Mouse (Mus musculus) heart, adult 18-20 months (tissue): Measurements from ENCODE around the gene Nckipsd. TPM values are rescaled to one million over a fixed set of nuclear protein-coding genes. Genes with fewer than 3 reads are reported as not detected.

Experiments
- DNase-seq, 2 experiments: peaks; one replicate each; pipeline ENCODE4 v3.0.0; 2021 to 2022; ENCODE audit warnings: mixed read lengths in 1 of 2
- total RNA-seq, 2 experiments: library from RNA; stranded (reverse); gene quantifications; 2 replicates each; pipeline ENCODE4 v1.2.3; 2021

The Nckipsd gene
- total RNA-seq, 2 experiments from 2014 or later: 8.6 to 9.6 TPM

DNA sequence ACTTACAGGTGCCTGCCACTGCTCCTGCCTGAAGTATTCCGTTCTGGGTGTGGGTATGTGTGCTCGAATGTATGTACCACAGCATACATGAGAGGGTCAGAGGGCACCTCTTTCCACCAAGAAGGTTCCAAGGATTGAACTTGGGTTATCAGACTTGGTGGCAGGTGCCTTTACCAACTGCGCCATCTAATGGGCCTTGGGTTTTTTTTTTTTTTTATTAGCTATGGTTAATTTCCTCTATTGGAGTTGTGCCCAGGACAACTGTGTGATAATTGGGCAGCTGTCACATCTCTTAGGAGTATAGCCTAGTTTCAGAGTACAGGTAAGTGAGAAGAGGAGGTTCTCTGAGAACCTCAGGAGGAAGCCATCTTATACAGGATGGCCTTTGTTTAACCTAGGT lies 8.6 kb upstream of the Nckipsd start:
- no peak for DNase-seq

DNA sequence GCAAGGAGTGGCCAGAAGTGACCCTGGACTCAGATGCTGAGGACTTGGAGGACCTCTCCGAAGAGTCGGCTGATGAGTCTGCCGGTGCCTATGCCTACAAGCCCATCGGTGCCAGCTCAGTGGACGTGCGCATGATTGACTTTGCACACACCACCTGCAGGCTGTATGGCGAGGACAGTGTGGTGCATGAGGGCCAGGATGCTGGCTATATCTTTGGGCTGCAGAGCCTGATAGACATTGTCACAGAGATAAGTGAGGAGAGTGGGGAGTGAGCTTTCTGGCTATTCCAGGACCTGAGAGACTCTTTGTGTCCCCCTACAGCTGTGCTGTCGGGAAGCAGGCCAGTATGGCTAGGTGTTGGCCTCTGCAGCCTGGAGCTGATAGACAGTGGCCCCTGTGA lies 2.4 kb upstream of the Nckipsd start:
- no peak for DNase-seq

- DNase-seq: no peak
These were observed 1.8 kb upstream of the Nckipsd start for GRCm38 (mm10) chr9:108806379-108806778.

- peak; percentile 65 to 78 for DNase-seq
These were observed 1.3 kb upstream of the Nckipsd start for GRCm38 (mm10) chr9:108806831-108807230.

- no peak for DNase-seq
These were observed 494 bp upstream of the Nckipsd start for GRCm38 (mm10) chr9:108807674-108808073.

DNA sequence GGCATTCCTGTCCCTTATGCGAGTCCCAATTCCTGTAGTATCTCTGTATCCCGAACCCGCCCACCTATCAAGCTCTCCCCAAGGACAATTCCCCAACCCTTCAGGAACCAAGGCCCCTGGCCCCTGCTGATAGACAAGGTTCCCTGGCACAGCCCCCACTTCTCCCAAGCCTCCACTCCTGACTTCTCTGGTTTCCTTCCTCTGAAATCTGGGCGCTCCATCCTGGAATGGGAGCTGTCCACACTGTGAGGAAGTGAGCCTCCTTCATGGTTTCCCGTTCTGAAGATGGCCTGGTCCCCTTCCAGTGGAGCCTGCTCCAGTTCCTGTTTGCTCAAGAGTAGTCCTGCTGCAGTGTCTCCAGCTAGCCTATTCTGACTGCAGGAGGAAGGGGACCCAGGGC lies 1.0 kb downstream of the Nckipsd start:
- DNase-seq: peak; percentile 49 to 72

GRCm38 (mm10) chr9:108809723-108810122 lies 1.6 kb downstream of the Nckipsd start:
- peak in 1 of 2 experiments; percentile 35 for DNase-seq

DNA sequence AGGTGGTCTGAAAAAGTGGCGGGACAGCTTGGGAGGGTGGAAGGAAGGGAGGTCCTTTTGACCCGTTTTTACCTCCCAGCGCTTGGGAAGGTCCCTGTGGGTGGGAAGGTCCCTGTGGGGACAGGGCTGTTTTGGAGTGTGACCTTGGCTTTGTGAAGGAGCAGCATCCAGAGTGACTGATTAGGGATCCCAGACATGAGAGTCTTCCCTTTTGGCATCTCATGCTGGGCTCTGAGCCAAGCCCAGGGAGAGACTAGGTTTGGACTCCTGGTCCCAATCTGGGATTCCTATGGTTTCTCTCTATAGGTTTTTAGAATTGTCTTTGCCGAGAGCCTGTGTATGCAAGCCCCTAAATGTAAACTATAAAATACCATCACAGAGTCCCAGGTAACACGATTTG lies 2.3 kb downstream of the Nckipsd start:
- DNase-seq: no peak

DNA sequence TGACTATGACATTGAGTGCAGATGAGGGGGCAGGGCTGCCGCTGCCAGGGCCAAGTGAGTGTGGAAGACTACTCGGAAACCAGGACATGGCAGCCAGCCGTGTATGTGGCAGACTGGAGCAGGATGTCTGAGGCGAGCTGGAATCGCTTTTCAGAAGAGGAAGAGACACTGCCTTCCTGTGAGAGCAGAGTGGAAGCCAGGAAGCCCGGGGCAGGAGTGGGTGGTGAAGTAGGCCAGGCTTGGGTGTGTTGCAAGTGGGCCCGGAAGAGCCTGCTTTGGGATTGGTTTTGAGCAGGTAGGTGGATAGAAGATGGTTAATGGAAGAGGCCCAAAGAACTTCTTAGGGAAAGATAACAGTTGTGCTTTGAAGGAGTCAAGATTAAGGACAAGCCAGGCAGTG lies 7.4 kb downstream of the Nckipsd start:
- no peak for DNase-seq

- peak; percentile 52 to 83 for DNase-seq
These were observed 11.3 kb downstream of the Nckipsd start for GRCm38 (mm10) chr9:108819495-108819894.

GRCm38 (mm10) chr9:108820077-108820476 lies 11.9 kb downstream of the Nckipsd start:
- no peak for DNase-seq

DNA sequence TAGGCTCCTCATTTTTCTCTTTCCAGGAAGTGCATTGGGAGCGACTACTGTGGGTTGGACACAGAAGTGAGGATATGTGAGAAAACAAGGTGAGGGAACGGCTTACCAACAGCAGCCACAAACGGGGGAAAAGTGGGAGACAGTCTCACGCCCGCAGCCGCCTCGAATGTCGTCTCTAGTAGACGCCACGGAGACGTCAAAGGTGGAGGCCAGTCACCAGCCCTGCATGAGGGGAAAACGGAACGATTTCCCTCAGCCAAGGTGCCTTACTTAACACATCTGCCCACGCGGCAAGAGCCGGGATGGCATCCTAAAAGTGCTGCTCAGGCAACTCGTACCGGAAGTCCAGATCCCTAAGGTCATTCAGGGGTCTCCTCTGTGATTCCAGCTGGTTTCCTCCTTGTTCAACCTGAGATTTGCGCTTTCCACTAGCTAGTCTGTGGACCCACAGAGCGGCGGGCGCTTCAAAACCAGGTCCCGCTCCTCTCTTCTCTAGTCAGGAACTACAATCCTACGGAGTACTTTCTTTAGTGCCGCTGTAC lies 16.0 kb downstream of the Nckipsd start:
- DNase-seq: no peak

DNA sequence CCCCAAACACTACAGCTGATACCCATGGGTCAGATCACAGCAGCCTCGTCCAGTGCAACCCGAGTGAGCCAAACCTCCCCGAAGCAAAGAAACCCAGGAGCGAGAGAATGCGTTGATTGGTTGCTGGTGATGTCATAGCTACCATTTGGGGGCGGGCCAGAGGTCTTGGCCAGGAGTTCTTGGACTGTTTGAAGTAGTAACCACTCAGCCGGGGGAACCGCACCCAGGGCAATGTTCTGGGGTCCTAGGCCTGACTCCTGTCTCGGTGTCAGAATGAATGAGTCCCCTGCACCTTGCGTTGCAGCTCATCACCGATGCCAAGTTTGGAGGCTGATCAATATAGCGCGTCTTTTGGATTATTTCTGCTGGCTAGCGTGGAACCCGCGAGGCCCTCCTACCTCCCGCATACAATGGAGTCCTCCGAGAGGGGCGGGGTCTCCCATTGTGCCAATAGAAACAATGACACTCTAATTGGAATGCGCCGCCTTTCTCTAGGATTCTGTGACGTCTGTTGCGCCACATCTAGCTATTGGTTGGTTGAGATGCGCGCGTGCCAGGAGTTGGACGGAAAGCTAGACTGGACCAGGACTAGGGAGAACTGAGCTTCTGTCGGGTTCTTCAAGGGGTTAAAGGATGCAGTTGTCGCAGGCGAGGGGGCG lies 16.7 kb downstream of the Nckipsd start:
- DNase-seq: no peak

GRCm38 (mm10) chr9:108825820-108826699 lies 17.9 kb downstream of the Nckipsd start, which contains the start of gene Celsr3:
TSS of gene Celsr3 (plus strand) at chr9:108826320.
- DNase-seq: no peak

GRCm38 (mm10) chr9:108826700-108827340 lies 18.7 kb downstream of the Nckipsd start:
- DNase-seq: peak; percentile 69 to 86

DNA sequence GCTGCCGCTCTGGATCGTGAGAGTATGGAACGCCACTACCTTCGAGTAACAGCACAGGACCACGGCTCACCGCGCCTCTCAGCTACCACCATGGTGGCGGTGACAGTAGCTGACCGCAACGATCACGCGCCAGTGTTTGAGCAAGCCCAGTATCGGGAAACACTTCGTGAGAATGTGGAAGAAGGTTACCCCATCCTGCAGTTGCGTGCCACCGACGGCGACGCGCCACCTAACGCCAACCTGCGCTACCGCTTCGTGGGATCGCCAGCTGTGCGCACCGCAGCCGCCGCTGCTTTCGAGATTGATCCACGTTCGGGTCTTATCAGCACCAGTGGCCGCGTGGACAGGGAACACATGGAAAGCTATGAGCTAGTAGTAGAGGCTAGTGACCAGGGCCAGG lies 19.3 kb downstream of the Nckipsd start:
- DNase-seq: no peak

- DNase-seq: no peak
These were observed 19.7 kb downstream of the Nckipsd start for GRCm38 (mm10) chr9:108827906-108828305.

DNA sequence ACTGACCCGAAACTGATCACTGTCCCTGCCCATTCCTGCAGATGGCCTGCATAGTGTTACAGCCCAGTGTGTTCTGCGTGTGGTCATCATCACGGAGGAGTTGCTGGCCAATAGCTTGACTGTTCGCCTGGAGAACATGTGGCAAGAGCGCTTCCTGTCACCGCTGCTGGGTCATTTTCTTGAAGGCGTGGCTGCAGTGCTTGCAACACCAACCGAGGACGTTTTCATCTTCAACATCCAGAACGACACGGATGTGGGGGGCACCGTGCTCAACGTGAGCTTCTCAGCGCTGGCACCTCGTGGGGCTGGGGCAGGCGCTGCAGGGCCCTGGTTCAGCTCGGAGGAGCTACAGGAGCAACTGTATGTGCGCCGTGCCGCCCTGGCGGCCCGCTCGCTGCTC lies 23.5 kb downstream of the Nckipsd start:
- DNase-seq: no peak

GRCm38 (mm10) chr9:108832390-108833108 lies 24.4 kb downstream of the Nckipsd start:
- DNase-seq: peak; percentile 85 to 93

DNA sequence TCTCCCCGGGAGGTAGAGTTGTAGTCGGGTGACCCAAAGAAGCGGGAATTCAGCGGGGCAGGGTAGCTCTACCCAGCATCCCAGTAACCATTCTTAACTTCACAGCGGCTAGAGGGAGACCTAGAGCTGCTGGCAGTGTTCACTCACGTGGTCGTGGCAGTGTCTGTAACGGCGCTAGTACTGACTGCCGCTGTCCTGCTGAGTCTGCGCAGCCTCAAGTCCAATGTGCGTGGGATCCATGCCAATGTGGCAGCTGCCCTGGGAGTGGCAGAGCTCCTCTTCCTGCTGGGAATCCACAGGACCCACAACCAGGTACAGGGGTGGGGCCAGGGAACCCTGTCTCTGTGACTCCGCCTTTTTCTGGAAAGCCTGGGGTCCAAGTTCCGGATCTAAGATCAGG lies 34.8 kb downstream of the Nckipsd start:
- peak; percentile 55 to 70 for DNase-seq

- no peak for DNase-seq
These were observed 37.2 kb downstream of the Nckipsd start for GRCm38 (mm10) chr9:108845390-108845789.

- DNase-seq: no peak
These were observed 39.2 kb downstream of the Nckipsd start for GRCm38 (mm10) chr9:108847374-108847773.
